Mouse (Mus musculus) G1E (cell line): Measurements from ENCODE around the gene Zkscan7. TPM values are rescaled to one million over a fixed set of nuclear protein-coding genes. Genes with fewer than 3 reads are reported as not detected.
"Not testable (repeated sequence)": the region's sequence is repeated elsewhere in the genome, so short reads cannot be mapped to it uniquely, and the experiment has no call there.

ENCODE experiments used
- ATAC-seq: 2 replicates; pipeline ENCODE4 v1.8.0; 2016; ENCODE audit warnings: mild to moderate bottlenecking; ENCODE audit not compliant: insufficient number of reproducible peaks, poor library complexity, low FRiP score, severe bottlenecking; ENCODE audit errors: extremely low read depth
- DNase-seq: peaks from one replicate; pipeline ENCODE4 v3.0.0; 2012; ENCODE audit warnings: low spot score
- H3K27me3 ChIP-seq: 2 replicates; pipeline ENCODE4 v1.6.1; 2012; ENCODE audit warnings: mild to moderate bottlenecking, low read length, inconsistent platforms; ENCODE audit not compliant: insufficient read depth
- H3K36me3 ChIP-seq: replicated peaks from 2 replicates; pipeline ENCODE3; 2012; ENCODE audit warnings: mild to moderate bottlenecking, inconsistent platforms
- H3K4me1 ChIP-seq: 2 replicates; pipeline ENCODE4 v1.6.1; 2012; ENCODE audit warnings: low read depth, low read length, inconsistent platforms, mixed read lengths; ENCODE audit not compliant: insufficient read depth
- H3K4me3 ChIP-seq: 2 replicates; pipeline ENCODE4 v1.5.1; 2012; ENCODE audit warnings: low read depth, mild to moderate bottlenecking, inconsistent platforms, low read length, moderate library complexity, mixed read lengths
- H3K9me3 ChIP-seq: replicated peaks from 2 replicates; pipeline ENCODE4 v1.6.1; 2012; ENCODE audit warnings: inconsistent platforms
- CTCF ChIP-seq: IDR thresholded peaks from 2 replicates; pipeline ENCODE4 v1.5.1; 2012; ENCODE audit warnings: low read depth, low read length, inconsistent platforms, mixed read lengths
- GATA1 ChIP-seq: IDR thresholded peaks from 2 replicates; pipeline ENCODE4 v1.6.1; 2012; ENCODE audit warnings: borderline replicate concordance, low read length, inconsistent platforms, mixed read lengths
- GATA2 ChIP-seq: IDR thresholded peaks from 2 replicates; pipeline ENCODE4 v1.6.1; 2012; ENCODE audit warnings: low read depth, low read length, inconsistent platforms, borderline replicate concordance
- POLR2AphosphoS5 ChIP-seq: IDR thresholded peaks from 2 replicates; pipeline ENCODE4 v1.6.1; 2012; ENCODE audit warnings: low read depth, low read length, inconsistent platforms; ENCODE audit not compliant: insufficient replicate concordance
- TAL1 ChIP-seq: conservative IDR thresholded peaks from 2 replicates; pipeline ENCODE4 v1.6.1; 2012; ENCODE audit warnings: low read depth, low read length, inconsistent platforms, mixed read lengths
- polyA plus RNA-seq: library from polyadenylated mRNA; stranded (reverse); fragments of >175 nt; gene quantifications from 2 replicates; pipeline ENCODE4 v1.2.3, GENCODE M21; 2012
- total RNA-seq, 2 experiments: library from RNA; stranded (forward) in 1 of 2; stranded (reverse) in 1 of 2; fragments of 200-1000 nt in 1 of 2; fragments of >200 nt in 1 of 2; fragmentation: Nextera tagmentation in 1 of 2; gene quantifications; 2 replicates each; pipeline ENCODE4 v1.2.3; 2014 to 2017

Gene Zkscan7
- total and polyA plus RNA-seq, 3 experiments: 0.22 TPM; not detected in 2

GRCm38 (mm10) chr9:122845621-122846020 is 39.9 kb upstream of the Zkscan7 start:
- ATAC-seq: no peak
- Histone ChIP-seq H3K27me3 (peaks cover 4% of the 10 kb centered on the region; the same call in 1 of the 2 replicates), H3K36me3 (peaks cover 9% of the 10 kb centered on the region)

GRCm38 (mm10) chr9:122846156-122846555 is 39.3 kb upstream of the Zkscan7 start:
- Histone ChIP-seq H3K9me3 (no peaks in the 10 kb centered on the region), H3K4me3 (no peak overlapping the region), H3K4me1 (no peaks in the 10 kb centered on the region), H3K27me3 (peaks cover 2% of the 10 kb centered on the region; the same call in 1 of the 2 replicates), H3K36me3 (peaks cover 13% of the 10 kb centered on the region)
- ATAC-seq (no peak), DNase-seq (no peak)
- TF ChIP-seq CTCF (no peak), GATA2 (no peak)

More at GRCm38 (mm10) chr9:122845621-122846020, 39.9 kb upstream of the Zkscan7 start:
- Histone ChIP-seq H3K4me3 (no peak overlapping the region), H3K4me1 (no peaks in the 10 kb centered on the region), H3K9me3 (no peaks in the 10 kb centered on the region)
- TF ChIP-seq GATA2: no peak
- no peak for TF ChIP-seq CTCF
- TF ChIP-seq TAL1: no peak
- TF ChIP-seq GATA1: no peak
- DNase-seq: no peak

DNA sequence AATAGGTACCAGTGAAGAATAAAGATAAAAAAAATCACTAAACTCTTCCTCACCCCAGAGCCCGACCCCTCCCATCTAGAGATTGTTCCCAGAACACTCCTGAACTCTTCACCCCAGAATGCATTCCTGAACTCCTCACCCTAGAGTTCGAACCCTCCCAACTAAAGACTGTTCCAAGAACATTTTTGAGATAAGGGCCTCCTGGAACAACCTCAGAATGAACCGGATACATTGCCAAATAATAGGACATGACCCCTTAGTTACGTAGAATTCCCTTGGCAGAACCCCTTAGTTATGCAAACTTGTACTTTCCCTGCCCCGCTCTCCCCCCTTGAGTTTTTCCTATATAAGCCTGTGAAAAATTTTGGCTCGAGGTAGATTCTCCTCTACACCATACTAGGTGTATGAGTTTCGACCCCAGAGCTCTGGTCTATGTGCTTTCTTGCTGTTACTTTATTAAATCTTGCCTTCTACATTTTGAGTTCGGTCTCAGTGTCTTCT is 37.6 kb upstream of the Zkscan7 start:
- not testable (repeated sequence) for H3K9me3 ChIP-seq, ATAC-seq, H3K4me1 ChIP-seq, H3K27me3 ChIP-seq, DNase-seq, H3K4me3 ChIP-seq
- peaks cover 30% of the 10 kb centered on the region for H3K36me3 ChIP-seq

DNA sequence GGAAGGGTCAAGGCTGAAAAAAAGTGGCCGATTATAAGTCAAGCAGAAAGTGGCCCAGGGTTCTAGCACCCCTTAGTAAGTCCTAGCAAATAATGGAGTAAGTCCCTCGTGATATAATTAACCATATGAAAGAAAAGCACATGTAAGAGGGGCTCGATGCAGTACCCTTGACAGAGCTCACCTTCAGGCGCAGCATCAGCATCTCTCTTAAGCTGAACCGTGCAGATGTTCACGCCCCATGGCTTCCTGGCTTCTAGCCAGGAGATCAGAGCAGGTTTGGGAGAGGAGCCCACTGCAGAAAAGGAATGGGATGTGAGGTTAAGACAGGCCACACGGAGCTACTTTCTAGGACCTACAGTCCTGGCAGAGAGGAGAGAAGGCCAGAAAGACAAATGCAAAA is 31.0 kb upstream of the Zkscan7 start:
- Histone ChIP-seq H3K27me3 (no peaks in the 10 kb centered on the region), H3K36me3 (peaks cover 89% of the 10 kb centered on the region), H3K4me3 (no peak overlapping the region), H3K9me3 (peaks cover 39% of the 10 kb centered on the region), H3K4me1 (no peaks in the 10 kb centered on the region)
- ATAC-seq: no peak
- TF ChIP-seq TAL1 (no peak), CTCF (no peak), GATA1 (no peak), POLR2AphosphoS5 (no peak), GATA2 (no peak)
- DNase-seq: no peak

GRCm38 (mm10) chr9:122855141-122855540 is 30.3 kb upstream of the Zkscan7 start:
- not testable (repeated sequence) for ATAC-seq, DNase-seq, H3K27me3 ChIP-seq, H3K4me1 ChIP-seq, H3K4me3 ChIP-seq
- H3K36me3 ChIP-seq: peaks cover 92% of the 10 kb centered on the region
- H3K9me3 ChIP-seq: peaks cover 46% of the 10 kb centered on the region

DNA sequence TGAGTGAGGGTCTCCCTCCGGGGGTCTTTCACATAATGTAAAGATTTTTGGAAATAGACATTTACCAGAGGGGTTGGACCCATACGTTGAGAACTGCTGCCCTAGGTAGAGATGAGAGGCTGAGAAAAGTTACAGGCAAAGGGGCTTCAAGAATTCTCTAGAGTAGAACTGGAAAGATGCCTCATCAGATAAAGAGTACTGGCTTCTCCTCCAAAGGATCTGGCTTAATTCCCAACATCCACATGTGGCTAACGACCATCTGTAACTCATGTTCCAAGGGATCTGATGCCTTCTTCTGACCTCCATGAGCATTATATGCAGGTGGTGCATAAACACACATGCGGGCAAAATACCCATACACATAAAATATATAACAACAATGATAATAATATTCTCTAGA is 29.9 kb upstream of the Zkscan7 start:
- no peak for TF ChIP-seq GATA2
- TF ChIP-seq POLR2AphosphoS5: no peak
- no peak for TF ChIP-seq TAL1
- TF ChIP-seq CTCF: no peak
- no peak for TF ChIP-seq GATA1
- ATAC-seq (no peak), DNase-seq (no peak)
- H3K4me3 ChIP-seq: no peak overlapping the region
- H3K4me1 ChIP-seq: no peaks in the 10 kb centered on the region
- peaks cover 92% of the 10 kb centered on the region for H3K36me3 ChIP-seq
- H3K9me3 ChIP-seq: peaks cover 50% of the 10 kb centered on the region
- H3K27me3 ChIP-seq: no peaks in the 10 kb centered on the region

GRCm38 (mm10) chr9:122856716-122857115 is 28.8 kb upstream of the Zkscan7 start:
- H3K36me3 ChIP-seq: peaks cover 94% of the 10 kb centered on the region
- H3K4me1 ChIP-seq: no peaks in the 10 kb centered on the region
- DNase-seq (no peak), ATAC-seq (no peak)
- no peak overlapping the region for H3K4me3 ChIP-seq
- peaks cover 61% of the 10 kb centered on the region for H3K9me3 ChIP-seq
- H3K27me3 ChIP-seq: no peaks in the 10 kb centered on the region
- TF ChIP-seq CTCF: no peak
- no peak for TF ChIP-seq POLR2AphosphoS5
- TF ChIP-seq GATA2: no peak
- no peak for TF ChIP-seq TAL1
- no peak for TF ChIP-seq GATA1
